Mouse (Mus musculus): ENCODE results near the gene March7.

DNA sequence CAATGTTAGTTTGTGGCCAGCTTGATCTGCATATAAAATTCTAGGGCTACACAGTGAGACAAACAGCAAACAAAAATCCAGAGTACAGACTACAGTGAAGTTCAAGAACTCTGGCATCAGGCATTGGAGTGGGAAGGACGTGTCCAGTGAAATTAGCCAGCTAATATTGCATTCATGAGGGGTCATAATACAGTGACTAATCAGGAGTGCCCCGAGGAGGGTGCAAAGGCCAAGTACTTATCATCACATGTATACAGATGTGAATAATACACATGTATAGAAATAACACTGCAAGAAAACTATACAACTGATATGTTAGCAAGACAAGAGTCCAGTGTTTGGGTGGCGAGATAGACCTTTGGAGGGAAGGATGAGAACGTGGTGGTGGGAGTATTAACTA lies 43.1 kb downstream of the March7 start:
- TF ChIP-seq POLR2A (IDR thresholded peaks at IDR 0.05; ENCODE audit: insufficient read depth, low read depth, low read length) (no peak), CTCF (IDR thresholded peaks at IDR 0.05; ENCODE audit: insufficient read depth, low read depth, low read length) (no peak)
